Mouse (Mus musculus) forebrain, embryonic 12.5 days (tissue): ENCODE results near the gene Zdhhc13. TPM values are rescaled to one million over a fixed set of nuclear protein-coding genes. Genes with fewer than 3 reads are reported as not detected.

Source experiments
- ATAC-seq: fragments of 200-750 bp; cut with Nextera tagmentation; 2 replicates; pipeline ENCODE4 v1.8.0; 2017; ENCODE audit warnings: moderate TSS enrichment; ENCODE audit not compliant: low FRiP score
- H3K27ac ChIP-seq: fragments of 300-500 bp; sonication (generic); 2 replicates; pipeline ENCODE4 v1.5.1; 2016; ENCODE audit warnings: mild to moderate bottlenecking
- H3K27me3 ChIP-seq: fragments of 300-500 bp; sonication (generic); 2 replicates; pipeline ENCODE4 v1.6.1; 2016; ENCODE audit warnings: mild to moderate bottlenecking
- H3K36me3 ChIP-seq: fragments of 300-500 bp; sonication (generic); replicated peaks from 2 replicates; pipeline ENCODE4 v1.6.1; 2016; ENCODE audit warnings: mild to moderate bottlenecking
- H3K4me1 ChIP-seq: fragments of 300-500 bp; sonication (generic); 2 replicates; pipeline ENCODE4 v1.6.1; 2016
- H3K4me2 ChIP-seq: fragments of 300-500 bp; sonication (generic); 2 replicates; pipeline ENCODE4 v1.6.1; 2016; ENCODE audit warnings: mild to moderate bottlenecking, moderate library complexity
- H3K4me3 ChIP-seq: fragments of 300-500 bp; sonication (generic); replicated peaks from 2 replicates; pipeline ENCODE4 v1.5.1; 2016; ENCODE audit warnings: mild to moderate bottlenecking
- H3K9ac ChIP-seq: fragments of 300-500 bp; sonication (generic); 2 replicates; pipeline ENCODE4 v1.6.1; 2016; ENCODE audit warnings: mild to moderate bottlenecking
- H3K9me3 ChIP-seq: fragments of 300-500 bp; sonication (generic); 2 replicates; pipeline ENCODE4 v1.6.1; 2016
- WGBS: fragments of 180-500 bp; shearing (Covaris S2); methylation state at CpG from one replicate; pipeline ENCODE4 v1.1.7; 2016; 5-methylcytosine and 5-hydroxymethylcytosine counted together
- polyA plus RNA-seq: library from polyadenylated mRNA; unstranded; fragments of >200 nt; fragmentation: Nextera tagmentation; extraction: Ambion mirVana; gene quantifications from 2 replicates; pipeline ENCODE4 v1.2.1, GENCODE M21; 2016

Gene Zdhhc13
- polyA plus RNA-seq, 1 experiment from 2014 or later = 38.9 TPM

- no peak for ATAC-seq
- Histone ChIP-seq H3K4me2 (no peak overlapping the region), H3K4me3 (no peak overlapping the region), H3K27me3 (no peaks in the 10 kb centered on the region), H3K27ac (no peak overlapping the region), H3K4me1 (peaks cover 11% of the 10 kb centered on the region), H3K36me3 (no peaks in the 10 kb centered on the region), H3K9me3 (no peaks in the 10 kb centered on the region), H3K9ac (no peak overlapping the region)
- WGBS = 53% methylated on average over 6 of the region's 6 CpGs
These were observed 62.8 kb downstream of the Zdhhc13 start for GRCm38 (mm10) chr7:48851529-48852104.

GRCm38 (mm10) chr7:48853496-48853895, 64.7 kb downstream of the Zdhhc13 start:
- no peaks in the 10 kb centered on the region for H3K36me3 ChIP-seq
- no peak overlapping the region for H3K9ac ChIP-seq
- H3K4me1 ChIP-seq = peaks cover 4% of the 10 kb centered on the region; the same call in 1 of the 2 replicates
- ATAC-seq = no peak
- no peaks in the 10 kb centered on the region for H3K9me3 ChIP-seq
- no peak overlapping the region for H3K4me3 ChIP-seq
- H3K4me2 ChIP-seq = no peak overlapping the region
- WGBS = 90% methylated on average over 13 of the region's 13 CpGs
- no peak overlapping the region for H3K27ac ChIP-seq
- no peaks in the 10 kb centered on the region for H3K27me3 ChIP-seq

GRCm38 (mm10) chr7:48855461-48855860, 66.7 kb downstream of the Zdhhc13 start:
- WGBS = 97% methylated on average over 3 of the region's 3 CpGs
- H3K4me2 ChIP-seq = no peak overlapping the region
- no peaks in the 10 kb centered on the region for H3K27me3 ChIP-seq
- ATAC-seq = no peak
- no peak overlapping the region for H3K27ac ChIP-seq
- no peak overlapping the region for H3K4me3 ChIP-seq
- peaks cover 4% of the 10 kb centered on the region; the same call in 1 of the 2 replicates for H3K4me1 ChIP-seq
- no peak overlapping the region for H3K9ac ChIP-seq
- no peaks in the 10 kb centered on the region for H3K36me3 ChIP-seq
- no peaks in the 10 kb centered on the region for H3K9me3 ChIP-seq

GRCm38 (mm10) chr7:48858257-48858656, 69.5 kb downstream of the Zdhhc13 start:
- H3K4me3 ChIP-seq = no peak overlapping the region

GRCm38 (mm10) chr7:48859362-48859761, 70.6 kb downstream of the Zdhhc13 start:
- no peak for ATAC-seq
- H3K9me3 ChIP-seq = no peaks in the 10 kb centered on the region
- no peak overlapping the region for H3K27ac ChIP-seq
- H3K4me1 ChIP-seq = no peaks in the 10 kb centered on the region
- H3K9ac ChIP-seq = no peak overlapping the region
- WGBS = 88% methylated on average over 4 of the region's 4 CpGs
- no peak overlapping the region for H3K4me3 ChIP-seq
- no peak overlapping the region for H3K4me2 ChIP-seq
- H3K27me3 ChIP-seq = no peaks in the 10 kb centered on the region
- H3K36me3 ChIP-seq = peaks cover 4% of the 10 kb centered on the region; the same call in 1 of the 2 replicates

More at GRCm38 (mm10) chr7:48858257-48858656, 69.5 kb downstream of the Zdhhc13 start:
- no peaks in the 10 kb centered on the region for H3K36me3 ChIP-seq
- H3K27ac ChIP-seq = no peak overlapping the region
- no peaks in the 10 kb centered on the region for H3K4me1 ChIP-seq
- H3K9me3 ChIP-seq = no peaks in the 10 kb centered on the region
- no peaks in the 10 kb centered on the region for H3K27me3 ChIP-seq
- 96% methylated on average over 1 of the region's 1 CpGs for WGBS
- H3K9ac ChIP-seq = no peak overlapping the region
- no peak overlapping the region for H3K4me2 ChIP-seq
- no peak for ATAC-seq

- H3K4me3 ChIP-seq = no peak overlapping the region
- H3K9me3 ChIP-seq = no peaks in the 10 kb centered on the region
- no peak overlapping the region for H3K4me2 ChIP-seq
- no peaks in the 10 kb centered on the region for H3K4me1 ChIP-seq
- H3K27me3 ChIP-seq = no peaks in the 10 kb centered on the region
- peaks cover 18% of the 10 kb centered on the region for H3K36me3 ChIP-seq
- WGBS = 85% methylated on average over 1 of the region's 1 CpGs
- no peak overlapping the region for H3K9ac ChIP-seq
- H3K27ac ChIP-seq = no peak overlapping the region
- ATAC-seq = no peak
These were observed 72.1 kb downstream of the Zdhhc13 start for GRCm38 (mm10) chr7:48860948-48861347.

GRCm38 (mm10) chr7:48861796-48862195, 73.0 kb downstream of the Zdhhc13 start:
- H3K4me3 ChIP-seq = no peak overlapping the region
- H3K9ac ChIP-seq = no peak overlapping the region
- no peak for ATAC-seq
- peaks cover 24% of the 10 kb centered on the region for H3K36me3 ChIP-seq
- no peak overlapping the region for H3K4me2 ChIP-seq
- H3K9me3 ChIP-seq = no peaks in the 10 kb centered on the region
- no peak overlapping the region for H3K27ac ChIP-seq
- H3K4me1 ChIP-seq = no peaks in the 10 kb centered on the region
- no peaks in the 10 kb centered on the region for H3K27me3 ChIP-seq
- WGBS = 91% methylated on average over 4 of the region's 4 CpGs

GRCm38 (mm10) chr7:48864199-48864598, 75.4 kb downstream of the Zdhhc13 start:
- no peaks in the 10 kb centered on the region for H3K9me3 ChIP-seq
- H3K27ac ChIP-seq = no peak overlapping the region
- H3K36me3 ChIP-seq = peaks cover 47% of the 10 kb centered on the region
- no peaks in the 10 kb centered on the region for H3K4me1 ChIP-seq
- ATAC-seq = no peak
- H3K27me3 ChIP-seq = no peaks in the 10 kb centered on the region
- no peak overlapping the region for H3K4me3 ChIP-seq
- no peak overlapping the region for H3K9ac ChIP-seq
- no peak overlapping the region for H3K4me2 ChIP-seq

- Histone ChIP-seq H3K4me1 (no peaks in the 10 kb centered on the region), H3K4me2 (no peak overlapping the region), H3K27ac (no peak overlapping the region), H3K4me3 (no peak overlapping the region), H3K9ac (no peak overlapping the region), H3K36me3 (peaks cover 54% of the 10 kb centered on the region), H3K9me3 (no peaks in the 10 kb centered on the region), H3K27me3 (no peaks in the 10 kb centered on the region)
- ATAC-seq = no peak
- WGBS = 94% methylated on average over 9 of the region's 9 CpGs
These were observed 76.1 kb downstream of the Zdhhc13 start for GRCm38 (mm10) chr7:48864671-48865458.

- Histone ChIP-seq H3K36me3 (peaks cover 81% of the 10 kb centered on the region), H3K27me3 (no peaks in the 10 kb centered on the region), H3K4me2 (no peak overlapping the region), H3K9me3 (no peaks in the 10 kb centered on the region), H3K9ac (no peak overlapping the region), H3K4me1 (no peaks in the 10 kb centered on the region), H3K4me3 (no peak overlapping the region), H3K27ac (no peak overlapping the region)
- ATAC-seq = no peak
- 92% methylated on average over 18 of the region's 18 CpGs for WGBS
These were observed 78.8 kb downstream of the Zdhhc13 start for GRCm38 (mm10) chr7:48867576-48867975.

- Histone ChIP-seq H3K4me2 (no peak overlapping the region), H3K27me3 (no peaks in the 10 kb centered on the region), H3K36me3 (peaks cover 96% of the 10 kb centered on the region), H3K27ac (no peak overlapping the region), H3K9me3 (no peaks in the 10 kb centered on the region), H3K9ac (no peak overlapping the region), H3K4me3 (no peak overlapping the region), H3K4me1 (no peaks in the 10 kb centered on the region)
- 92% methylated on average over 6 of the region's 6 CpGs for WGBS
- ATAC-seq = no peak
These were observed 81.3 kb downstream of the Zdhhc13 start for GRCm38 (mm10) chr7:48870144-48870543.

- ATAC-seq = no peak
- 95% methylated on average over 21 of the region's 21 CpGs for WGBS
- peaks cover 96% of the 10 kb centered on the region for H3K36me3 ChIP-seq
These were observed 81.9 kb downstream of the Zdhhc13 start for GRCm38 (mm10) chr7:48870579-48871180.

More at GRCm38 (mm10) chr7:48870579-48871180, 81.9 kb downstream of the Zdhhc13 start:
- no peak overlapping the region for H3K9ac ChIP-seq
- H3K4me3 ChIP-seq = no peak overlapping the region
- H3K4me2 ChIP-seq = no peak overlapping the region
- no peak overlapping the region for H3K27ac ChIP-seq
- H3K9me3 ChIP-seq = no peaks in the 10 kb centered on the region
- H3K27me3 ChIP-seq = no peaks in the 10 kb centered on the region
- H3K4me1 ChIP-seq = no peaks in the 10 kb centered on the region
